Mouse (Mus musculus) midbrain, embryonic 12.5 days (tissue): ENCODE measurements at regions not wholly inside any gene's neighbourhood (a gene's known extent, or its start where the extent isn't known, plus 50 kb on each side); places are given as distances from the start of the nearest gene placed in this dataset.

Experiments
- ATAC-seq: fragments of 200-750 bp; cut with Nextera tagmentation; 2 replicates; pipeline ENCODE4 v1.8.0; 2017; ENCODE audit warnings: low read depth, moderate TSS enrichment, moderate library complexity; ENCODE audit not compliant: low FRiP score
- H3K27ac ChIP-seq: fragments of 300-500 bp; sonication (generic); replicated peaks from 2 replicates; pipeline ENCODE4 v1.5.1; 2016; ENCODE audit warnings: mild to moderate bottlenecking
- H3K27me3 ChIP-seq: fragments of 300-500 bp; sonication (generic); 2 replicates; pipeline ENCODE4 v1.6.1; 2016; ENCODE audit warnings: mild to moderate bottlenecking
- H3K36me3 ChIP-seq: fragments of 300-500 bp; sonication (generic); 2 replicates; pipeline ENCODE4 v1.6.1; 2016
- H3K4me1 ChIP-seq: fragments of 300-500 bp; sonication (generic); 2 replicates; pipeline ENCODE4 v1.6.1; 2016
- H3K4me2 ChIP-seq: fragments of 300-500 bp; sonication (generic); replicated peaks from 2 replicates; pipeline ENCODE4 v1.6.1; 2016; ENCODE audit warnings: mild to moderate bottlenecking, moderate library complexity
- H3K4me3 ChIP-seq: fragments of 300-500 bp; sonication (generic); 2 replicates; pipeline ENCODE4 v1.5.1; 2016; ENCODE audit warnings: mild to moderate bottlenecking
- H3K9ac ChIP-seq: fragments of 300-500 bp; sonication (generic); replicated peaks from 2 replicates; pipeline ENCODE4 v1.6.1; 2016; ENCODE audit warnings: mild to moderate bottlenecking, moderate library complexity
- H3K9me3 ChIP-seq: fragments of 300-500 bp; sonication (generic); 2 replicates; pipeline ENCODE4 v1.6.1; 2016; ENCODE audit warnings: mild to moderate bottlenecking
- WGBS: fragments of 180-500 bp; shearing (Covaris S2); methylation state at CpG from one replicate; pipeline ENCODE4 v1.1.7; 2016; 5-methylcytosine and 5-hydroxymethylcytosine counted together

DNA sequence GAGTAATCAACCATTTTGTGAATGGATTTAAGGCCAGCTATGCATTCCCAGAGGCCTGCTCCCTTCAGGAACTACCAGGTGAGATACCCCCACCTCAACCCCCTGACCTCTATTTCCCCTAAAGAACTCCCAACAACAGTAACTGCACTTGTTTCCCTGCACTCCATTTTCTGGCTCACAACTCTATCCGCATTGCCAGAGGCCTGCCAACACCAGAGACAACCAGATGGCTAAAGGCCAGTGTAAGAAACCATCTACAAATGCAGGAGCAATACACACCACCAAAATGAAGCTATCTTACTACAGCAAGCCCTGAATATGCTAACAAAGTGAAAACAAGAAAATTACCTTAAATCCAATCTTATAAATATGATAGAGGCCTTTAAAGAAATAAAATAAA, 77.7 kb upstream of the Slc13a1 start:
- ATAC-seq, result no peak
- H3K4me2 ChIP-seq, result no peak overlapping the region
- WGBS, result 93% methylated on average over 1 of the region's 1 CpGs

DNA sequence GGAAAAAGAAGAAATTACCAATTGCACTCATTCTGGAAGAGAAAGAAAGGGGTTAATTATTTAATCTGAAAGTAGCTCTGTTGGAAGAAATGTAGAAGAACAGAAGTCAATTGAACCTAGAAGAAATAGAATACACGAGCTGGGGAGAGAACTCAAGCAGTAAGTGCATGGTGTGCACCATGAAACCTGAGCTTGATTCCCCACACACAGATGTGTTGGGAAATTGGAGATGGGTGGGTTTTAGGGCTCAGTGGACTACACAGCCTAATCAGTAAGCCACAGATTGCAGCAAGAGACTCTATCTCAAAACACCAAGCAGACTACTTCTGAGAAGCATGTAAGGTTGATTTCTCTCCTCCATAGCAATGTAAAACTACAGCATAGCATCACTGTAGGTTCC, 70.6 kb upstream of the Slc13a1 start:
- WGBS, result 73% methylated on average over 1 of the region's 1 CpGs
- H3K9ac ChIP-seq, result no peak overlapping the region
- no peaks in the 10 kb centered on the region for H3K9me3 ChIP-seq
- H3K27ac ChIP-seq, result no peak overlapping the region
- H3K4me3 ChIP-seq, result no peak overlapping the region
- H3K27me3 ChIP-seq, result no peaks in the 10 kb centered on the region
- H3K4me1 ChIP-seq, result no peaks in the 10 kb centered on the region
- no peak overlapping the region for H3K4me2 ChIP-seq
- ATAC-seq, result no peak
- H3K36me3 ChIP-seq, result no peaks in the 10 kb centered on the region

More for the DNA sequence above, 77.7 kb upstream of the Slc13a1 start:
- Histone ChIP-seq H3K9ac (no peak overlapping the region), H3K9me3 (no peaks in the 10 kb centered on the region), H3K4me1 (no peaks in the 10 kb centered on the region), H3K27me3 (no peaks in the 10 kb centered on the region), H3K36me3 (no peaks in the 10 kb centered on the region), H3K4me3 (no peak overlapping the region), H3K27ac (no peak overlapping the region)

- H3K27me3 ChIP-seq, result no peaks in the 10 kb centered on the region
- no peaks in the 10 kb centered on the region for H3K36me3 ChIP-seq
- H3K27ac ChIP-seq, result no peak overlapping the region
- no peak overlapping the region for H3K4me3 ChIP-seq
- ATAC-seq, result no peak
- 76% methylated on average over 2 of the region's 2 CpGs for WGBS
- no peak overlapping the region for H3K9ac ChIP-seq
- no peak overlapping the region for H3K4me2 ChIP-seq
- no peaks in the 10 kb centered on the region for H3K4me1 ChIP-seq
- no peaks in the 10 kb centered on the region for H3K9me3 ChIP-seq
Measured at GRCm38 (mm10) chr6:24238054-24238453, 70.2 kb upstream of the Slc13a1 start.

DNA sequence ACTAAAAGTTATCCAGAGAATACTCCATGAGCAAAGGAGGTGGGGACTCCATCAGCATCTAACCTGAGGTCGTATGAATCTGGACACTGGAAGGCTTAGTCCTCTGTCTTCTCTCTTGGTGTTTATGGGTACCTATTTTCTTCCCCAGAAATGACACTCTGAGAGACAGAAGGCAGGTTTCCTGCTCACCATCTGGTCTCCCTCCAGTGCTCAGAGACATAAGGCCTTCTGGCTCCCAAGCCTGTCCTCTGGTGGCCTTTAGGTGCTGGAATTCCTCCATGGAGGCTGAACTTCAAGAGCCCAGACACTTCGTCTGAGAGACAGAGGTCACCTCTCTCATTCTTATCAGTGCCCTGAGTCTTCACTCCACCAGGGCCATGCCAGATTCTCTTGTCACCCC, 65.7 kb upstream of the Slc13a1 start:
- no peak overlapping the region for H3K9ac ChIP-seq
- no peaks in the 10 kb centered on the region for H3K27me3 ChIP-seq
- 79% methylated on average over 2 of the region's 2 CpGs for WGBS
- H3K4me2 ChIP-seq, result no peak overlapping the region
- H3K36me3 ChIP-seq, result no peaks in the 10 kb centered on the region
- no peaks in the 10 kb centered on the region for H3K9me3 ChIP-seq
- no peak for ATAC-seq
- H3K4me1 ChIP-seq, result no peaks in the 10 kb centered on the region
- H3K27ac ChIP-seq, result no peak overlapping the region
- H3K4me3 ChIP-seq, result no peak overlapping the region

GRCm38 (mm10) chr6:24220589-24220988, 52.7 kb upstream of the Slc13a1 start:
- H3K9ac ChIP-seq, result no peak overlapping the region

DNA sequence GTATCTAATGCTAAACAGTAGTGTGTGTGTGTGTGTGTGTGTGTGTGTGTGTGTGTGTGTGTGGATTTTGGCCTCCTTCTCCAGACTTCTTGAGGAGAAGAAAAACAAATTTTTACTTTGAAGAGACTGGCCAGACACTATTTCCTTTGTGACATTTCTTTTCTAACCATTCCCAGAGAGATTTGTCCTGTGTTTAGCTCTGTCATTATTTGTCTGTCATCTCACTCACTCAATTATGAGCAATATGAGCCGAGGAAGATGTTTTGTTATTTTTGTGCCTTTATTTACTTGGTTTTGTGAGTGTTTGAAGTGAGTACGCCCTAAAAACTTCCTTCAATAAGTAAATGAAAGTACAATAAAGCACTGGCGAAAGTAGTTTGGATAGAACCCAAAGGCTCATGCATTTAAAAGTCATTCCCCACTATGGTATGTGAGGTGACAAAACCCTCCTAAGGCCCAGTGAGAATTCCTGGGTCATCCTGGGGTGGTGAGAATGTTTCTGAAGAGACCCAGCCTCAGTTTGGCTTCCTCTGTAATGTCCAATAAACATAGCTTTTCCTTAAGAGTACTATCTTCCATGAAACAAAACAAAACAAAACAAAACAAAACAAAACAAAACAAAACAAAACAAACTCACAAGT, 52.1 kb upstream of the Slc13a1 start:
- no peaks in the 10 kb centered on the region for H3K36me3 ChIP-seq
- WGBS, result 84% methylated on average over 3 of the region's 3 CpGs
- no peak overlapping the region for H3K27ac ChIP-seq
- H3K4me2 ChIP-seq, result no peak overlapping the region
- no peaks in the 10 kb centered on the region for H3K27me3 ChIP-seq
- H3K9me3 ChIP-seq, result no peaks in the 10 kb centered on the region
- H3K4me1 ChIP-seq, result no peaks in the 10 kb centered on the region
- H3K4me3 ChIP-seq, result no peak overlapping the region
- ATAC-seq, result no peak
- H3K9ac ChIP-seq, result no peak overlapping the region

More at GRCm38 (mm10) chr6:24220589-24220988, 52.7 kb upstream of the Slc13a1 start:
- ATAC-seq, result no peak
- no peaks in the 10 kb centered on the region for H3K27me3 ChIP-seq
- H3K4me1 ChIP-seq, result no peaks in the 10 kb centered on the region
- no peak overlapping the region for H3K27ac ChIP-seq
- H3K36me3 ChIP-seq, result no peaks in the 10 kb centered on the region
- no peaks in the 10 kb centered on the region for H3K9me3 ChIP-seq
- no peak overlapping the region for H3K4me3 ChIP-seq
- 85% methylated on average over 1 of the region's 1 CpGs for WGBS
- H3K4me2 ChIP-seq, result no peak overlapping the region
